Mouse (Mus musculus) thymus, postnatal 14 days (tissue): Measurements from ENCODE around the gene Gm4788.
"Not testable (repeated sequence)": the region's sequence is repeated elsewhere in the genome, so short reads cannot be mapped to it uniquely, and the experiment has no call there.

ENCODE experiments used
- DNase-seq: peaks from one replicate; pipeline ENCODE4 v3.0.0; 2021

Gene Gm4788

GRCm38 (mm10) chr1:139781143-139781542 is at the start of gene Gm4788:
Gene Gm4788 (minus strand): TSS chr1:139781243.
- DNase-seq: no peak

- no peak for DNase-seq
Measured at GRCm38 (mm10) chr1:139808594-139808993, 27.6 kb upstream of the Gm4788 start.

GRCm38 (mm10) chr1:139769913-139770312 is 11.1 kb downstream of the Gm4788 start:
- DNase-seq: not testable (repeated sequence)

- DNase-seq: not testable (repeated sequence)
Measured at GRCm38 (mm10) chr1:139716681-139717080, 64.4 kb downstream of the Gm4788 start.

GRCm38 (mm10) chr1:139716249-139716648 is 64.8 kb downstream of the Gm4788 start:
- DNase-seq: not testable (repeated sequence)

GRCm38 (mm10) chr1:139649921-139650320 is 131.1 kb downstream of the Gm4788 start:
- not testable (repeated sequence) for DNase-seq
